Mouse (Mus musculus): ENCODE data around the gene Cryge.

DNA sequence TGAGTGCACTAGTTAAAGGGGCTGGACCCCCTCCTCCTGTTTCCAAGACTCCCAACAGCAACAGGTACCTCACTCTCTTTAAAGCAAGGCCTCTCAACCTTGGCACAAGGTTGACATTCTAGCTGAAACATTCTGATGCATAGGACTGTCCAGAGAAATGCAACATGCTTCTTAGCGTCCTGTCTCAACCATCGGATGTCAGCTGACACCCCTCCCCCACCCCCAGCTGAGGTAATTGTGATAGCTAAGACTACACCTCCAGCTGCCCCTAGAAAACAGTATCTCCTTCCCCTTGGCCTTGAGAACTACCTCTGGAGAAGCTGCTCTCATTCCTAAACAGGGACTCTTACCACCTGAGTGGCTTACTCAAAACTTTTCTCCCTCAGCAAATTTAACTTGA is 1.2 kb upstream of the Cryge start:
- no peak for TF ChIP-seq CTCF (IDR thresholded peaks at IDR 0.05; ENCODE audit: low read depth, low read length)
- no peak for TF ChIP-seq GATA1 (IDR thresholded peaks at IDR 0.05; ENCODE audit: borderline replicate concordance, low read length)
- no peak for TF ChIP-seq POLR2AphosphoS5 (IDR thresholded peaks at IDR 0.05; ENCODE audit: insufficient replicate concordance, low read depth, low read length)
